Mouse (Mus musculus): ENCODE results near the gene Nfic. TPM values are rescaled to one million over a fixed set of nuclear protein-coding genes. Genes with fewer than 3 reads are reported as not detected.

Nfic gene
- 21.0 TPM for total RNA-seq (2023)

DNA sequence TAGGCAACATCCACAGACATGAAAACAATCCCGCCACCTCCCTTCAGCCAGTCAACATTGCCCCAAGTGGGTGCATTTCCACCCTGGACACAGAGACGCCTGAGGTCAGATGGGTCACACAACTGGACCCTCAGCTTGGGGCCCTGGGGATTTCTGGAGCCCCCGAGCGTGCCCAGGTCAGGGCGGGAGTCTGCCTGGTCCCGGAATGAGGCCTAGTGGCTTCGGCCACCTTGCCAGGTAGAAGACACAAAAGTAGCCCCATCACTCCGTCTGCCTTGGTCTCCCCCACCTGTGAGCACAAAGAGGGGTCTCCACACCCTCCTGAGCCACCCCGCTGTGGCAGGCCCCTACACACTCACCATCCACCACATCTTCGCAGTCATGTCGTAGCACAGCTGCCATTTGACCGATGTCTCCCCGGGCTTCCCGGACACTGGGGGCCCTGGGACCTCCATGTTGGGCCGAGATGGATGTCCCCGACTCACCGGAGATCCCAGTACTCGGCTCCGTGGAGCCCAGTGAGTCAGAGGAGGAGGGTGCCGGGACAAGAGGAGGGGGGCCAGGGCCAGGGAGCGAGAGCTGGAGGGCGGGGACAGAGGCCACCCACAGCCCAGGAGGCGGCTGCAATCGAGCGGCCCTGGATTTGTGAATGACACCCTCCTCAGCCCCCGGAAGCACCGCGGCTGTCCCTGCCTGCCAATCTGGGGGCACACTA, at the start of gene Nfic:
TSS of gene Nfic (minus strand) at position 455 of the 715 bp plus-strand sequence.

GRCm38 (mm10) chr10:81500032-81500431, 44.6 kb upstream of the Nfic start, which contains the start of gene S1pr4:
S1pr4 (minus strand) TSS chr10:81500132.

GRCm38 (mm10) chr10:81496264-81496901, 40.9 kb upstream of the Nfic start, which contains the start of gene Ncln:
Ncln (minus strand) TSS chr10:81496392.

DNA sequence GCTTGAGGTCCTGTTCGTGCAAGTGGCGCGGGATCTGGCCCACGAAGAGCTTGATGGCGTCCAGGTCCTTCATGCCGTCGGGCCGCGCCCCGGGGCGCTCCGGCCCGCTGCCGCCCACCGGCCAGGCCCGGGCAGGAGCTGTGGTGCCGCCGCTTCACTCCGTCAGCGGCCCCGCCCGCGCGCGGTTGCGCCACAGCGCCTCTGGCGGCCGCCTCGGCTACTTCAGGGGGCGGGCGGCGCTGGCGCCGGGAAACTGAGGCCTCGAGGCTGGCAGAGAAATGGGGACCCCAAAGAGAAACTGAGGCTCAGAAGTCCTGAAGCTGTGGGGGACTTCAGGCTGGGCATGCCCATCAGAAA, 27.1 kb upstream of the Nfic start, which contains the start of gene Celf5:
TSS of gene Celf5 (minus strand) at position 177 of the 357 bp plus-strand sequence.

GRCm38 (mm10) chr10:81392781-81393185, 62.7 kb downstream of the Nfic start, which contains the start of gene Smim24:
Smim24 (plus strand) TSS chr10:81393051.

GRCm38 (mm10) chr10:81388505-81389055, 66.9 kb downstream of the Nfic start, which contains the start of gene Gm48552:
Gm48552 (plus strand) TSS chr10:81389005.

GRCm38 (mm10) chr10:81383802-81384604, 71.4 kb downstream of the Nfic start, which contains the start of the genes Dohh and Gm48551:
Dohh (plus strand) TSS chr10:81384428.
Gm48551 (plus strand) TSS chr10:81384466.

GRCm38 (mm10) chr10:81377793-81378552, 77.5 kb downstream of the Nfic start, which contains the start of gene Fzr1:
Fzr1 (minus strand) TSS chr10:81378516.

DNA sequence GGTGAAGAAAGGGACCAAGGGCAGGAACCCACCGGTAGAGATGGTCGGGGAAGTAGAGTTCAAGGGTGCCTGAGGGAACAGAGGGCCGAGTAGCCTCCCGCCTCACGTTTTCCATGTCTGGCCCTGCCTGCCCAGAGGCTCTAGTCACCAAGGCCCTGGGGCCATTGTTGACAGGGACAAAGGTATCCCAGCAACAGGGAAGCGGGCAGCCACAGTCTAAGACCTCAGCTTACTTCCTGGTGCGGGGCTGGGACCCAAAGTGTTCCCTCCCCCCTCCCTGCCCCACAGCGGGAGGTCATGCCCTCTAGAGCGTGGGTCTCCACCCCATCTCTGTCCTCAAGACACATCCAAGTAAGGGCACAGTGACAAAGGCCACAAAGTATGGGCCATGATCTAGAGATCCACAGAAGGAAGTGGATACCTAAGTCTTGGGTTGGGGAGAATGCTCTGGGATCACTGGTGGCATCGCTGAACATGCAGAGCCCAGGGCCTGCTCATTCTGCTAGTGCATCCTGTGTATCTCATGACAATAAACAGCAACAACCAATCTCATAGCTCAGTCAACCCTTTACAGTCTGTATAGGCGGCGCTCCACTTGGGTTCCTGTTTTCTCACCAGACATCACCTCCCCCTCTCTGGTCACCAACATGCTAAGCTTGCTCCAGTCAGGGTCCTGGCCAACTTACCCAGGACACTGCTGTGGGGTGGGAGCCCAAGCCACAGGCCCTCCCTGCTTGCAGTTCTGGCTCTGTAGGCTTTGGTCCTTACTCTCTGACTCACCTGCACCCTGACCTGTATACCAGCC, 89.6 kb downstream of the Nfic start, which contains the start of gene 4930404N11Rik:
TSS of gene 4930404N11Rik (minus strand) at position 145 of the 805 bp plus-strand sequence.

GRCm38 (mm10) chr10:81356991-81357844, 98.2 kb downstream of the Nfic start, which contains the start of gene Mfsd12:
Mfsd12 (plus strand) TSS chr10:81357491.

GRCm38 (mm10) chr10:81350351-81351063, 104.9 kb downstream of the Nfic start, which contains the start of gene Hmg20b:
Hmg20b (minus strand) TSS chr10:81350480.

Other genes with a start within 250 kb of the Nfic start
- gene Atcay, start 224.8 kb downstream of the Nfic start, total RNA-seq (2023): 0.85 TPM
- gene Zfr2, start 222.5 kb downstream of the Nfic start, total RNA-seq (2023): 10.6 TPM
- gene Matk, start 202.7 kb downstream of the Nfic start, total RNA-seq (2023): 16.6 TPM
- 110 TPM for gene Mrpl54, start 188.7 kb downstream of the Nfic start, total RNA-seq (2023)
- gene Apba3, start 188.7 kb downstream of the Nfic start, total RNA-seq (2023): 31.3 TPM
- 4.2 TPM for gene Tjp3, start 164.1 kb downstream of the Nfic start, total RNA-seq (2023)
- 110 TPM for gene Pip5k1c, start 162.7 kb downstream of the Nfic start, total RNA-seq (2023)
- 42.7 TPM for gene Cactin, start 134.5 kb downstream of the Nfic start, total RNA-seq (2023)
- gene Tbxa2r, start 126.9 kb downstream of the Nfic start, total RNA-seq (2023): 16.5 TPM
- 0.21 TPM for gene Gipc3, start 112.4 kb downstream of the Nfic start, total RNA-seq (2023)
- gene Hmg20b, start 105.2 kb downstream of the Nfic start, total RNA-seq (2023): 51.8 TPM
- 4.4 TPM for gene Mfsd12, start 98.1 kb downstream of the Nfic start, total RNA-seq (2023)
- gene 4930404N11Rik, start 89.8 kb downstream of the Nfic start, total RNA-seq (2023): 4.9 TPM
- 35.7 TPM for gene Fzr1, start 77.1 kb downstream of the Nfic start, total RNA-seq (2023)
- 28.8 TPM for gene Dohh, start 71.2 kb downstream of the Nfic start, total RNA-seq (2023)
- 4.5 TPM for gene Gm48551, start 71.2 kb downstream of the Nfic start, total RNA-seq (2023)
- 3.5 TPM for gene Gm48552, start 66.6 kb downstream of the Nfic start, total RNA-seq (2023)
- gene Smim24, start 62.6 kb downstream of the Nfic start, total RNA-seq (2023): 3.1 TPM
- gene Celf5, start 27.1 kb upstream of the Nfic start, total RNA-seq (2023): not detected
- gene Ncln, start 40.8 kb upstream of the Nfic start, total RNA-seq (2023): 148 TPM
- 110 TPM for gene S1pr4, start 44.5 kb upstream of the Nfic start, total RNA-seq (2023)
- 2.1 TPM for gene Gna15, start 68.6 kb upstream of the Nfic start, total RNA-seq (2023)
- 15.2 TPM for gene Gna11, start 89.6 kb upstream of the Nfic start, total RNA-seq (2023)
- 523 TPM for gene Aes, start 103.9 kb upstream of the Nfic start, total RNA-seq (2023)
- 4.3 TPM for gene Tle2, start 118.9 kb upstream of the Nfic start, total RNA-seq (2023)
- gene Tle6, start 145.4 kb upstream of the Nfic start, total RNA-seq (2023): not detected
- 4.0 TPM for gene BC025920, start 150.6 kb upstream of the Nfic start, total RNA-seq (2023)
- gene Sirt6, start 172.2 kb upstream of the Nfic start, total RNA-seq (2023): 21.5 TPM
- gene Ankrd24, start 172.9 kb upstream of the Nfic start, total RNA-seq (2023): 5.2 TPM
- 1.2 TPM for gene Gm10778, start 193.4 kb upstream of the Nfic start, total RNA-seq (2023)
- gene Zfp433, start 249.2 kb upstream of the Nfic start, total RNA-seq (2023): 12.0 TPM

Data from CD4-positive naive resting alpha-beta T cell, adult 76 days (primary cell).